Mouse (Mus musculus) midbrain, embryonic 11.5 days (tissue): Measurements from ENCODE around the gene Dennd1a. TPM values are rescaled to one million over a fixed set of nuclear protein-coding genes. Genes with fewer than 3 reads are reported as not detected.

ENCODE experiments used
- ATAC-seq: fragments of 200-750 bp; cut with Nextera tagmentation; 2 replicates; pipeline ENCODE4 v1.8.0; 2017; ENCODE audit warnings: moderate TSS enrichment, moderate library complexity; ENCODE audit not compliant: low FRiP score
- DNase-seq: peaks from one replicate; pipeline ENCODE4 v3.0.0; 2015; ENCODE audit warnings: low spot score; ENCODE audit errors: missing footprints
- H3K27ac ChIP-seq: fragments of 300-500 bp; sonication (generic); 2 replicates; pipeline ENCODE4 v1.5.1; 2014; ENCODE audit warnings: low read depth, low read length
- H3K27me3 ChIP-seq: fragments of 300-500 bp; sonication (generic); 2 replicates; pipeline ENCODE4 v1.6.1; 2014; ENCODE audit warnings: mild to moderate bottlenecking, low read length, moderate library complexity, mixed read lengths; ENCODE audit not compliant: control insufficient read depth, insufficient read depth
- H3K36me3 ChIP-seq: fragments of 300-500 bp; sonication (generic); 2 replicates; pipeline ENCODE4 v1.6.1; 2014; ENCODE audit warnings: mild to moderate bottlenecking, low read length, moderate library complexity, mixed read lengths; ENCODE audit not compliant: control insufficient read depth, insufficient read depth
- H3K4me1 ChIP-seq: fragments of 300-500 bp; sonication (generic); 2 replicates; pipeline ENCODE4 v1.6.1; 2014; ENCODE audit warnings: low read length; ENCODE audit not compliant: control insufficient read depth, insufficient read depth
- H3K4me2 ChIP-seq: fragments of 300-500 bp; sonication (generic); 2 replicates; pipeline ENCODE4 v1.6.1; 2014; ENCODE audit warnings: mild to moderate bottlenecking, moderate library complexity
- H3K4me3 ChIP-seq: fragments of 300-500 bp; sonication (generic); 2 replicates; pipeline ENCODE4 v1.5.1; 2014; ENCODE audit warnings: low read depth, low read length
- H3K9ac ChIP-seq: fragments of 300-500 bp; sonication (generic); 2 replicates; pipeline ENCODE4 v1.6.1; 2014; ENCODE audit warnings: low read length
- H3K9me3 ChIP-seq: fragments of 300-500 bp; sonication (generic); 2 replicates; pipeline ENCODE4 v1.6.1; 2016; ENCODE audit warnings: low read length; ENCODE audit not compliant: control insufficient read depth
- WGBS: fragments of 180-500 bp; shearing (Covaris S2); extraction: QIAGEN DNeasy Blood & Tissue Kit; methylation state at CpG from one replicate; pipeline ENCODE4 v1.1.7; 2014; 5-methylcytosine and 5-hydroxymethylcytosine counted together
- polyA plus RNA-seq: library from polyadenylated mRNA; unstranded; fragments of >200 nt; fragmentation: Nextera tagmentation; extraction: Ambion mirVana; gene quantifications from 2 replicates; pipeline ENCODE4 v1.2.1, GENCODE M21; 2014

Dennd1a gene
- polyA plus RNA-seq, 1 experiment from 2014 or later, result 8.8 TPM

DNA sequence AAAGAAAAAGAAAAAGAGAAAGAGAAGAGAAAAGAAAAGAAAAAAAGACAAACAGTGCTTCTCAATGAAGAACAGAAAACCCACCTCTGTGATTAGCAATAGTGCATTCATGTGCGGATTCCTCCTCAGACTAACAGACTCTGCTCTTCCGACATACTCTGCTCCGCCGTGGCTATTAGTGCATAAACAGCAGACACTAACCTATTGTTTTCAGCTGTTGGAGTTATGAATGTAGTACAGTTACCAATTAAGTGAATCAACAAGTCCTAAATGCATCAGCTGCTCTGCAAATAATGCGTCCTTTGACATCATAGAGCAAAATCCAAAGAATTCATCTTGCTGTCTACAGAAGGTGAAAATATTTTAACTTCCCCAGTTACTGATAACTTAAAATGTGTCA is 121.2 kb downstream of the Dennd1a start:
- WGBS, result 57% methylated on average over 5 of the region's 5 CpGs
- Histone ChIP-seq H3K9ac (no peak overlapping the region), H3K27ac (no peak overlapping the region), H3K36me3 (no peaks in the 10 kb centered on the region), H3K9me3 (no peaks in the 10 kb centered on the region), H3K4me1 (peaks cover 5% of the 10 kb centered on the region; the same call in 1 of the 2 replicates), H3K4me2 (no peak overlapping the region), H3K4me3 (no peak overlapping the region), H3K27me3 (peaks cover 11% of the 10 kb centered on the region)
- ATAC-seq (no peak), DNase-seq (peak; percentile 77)

DNA sequence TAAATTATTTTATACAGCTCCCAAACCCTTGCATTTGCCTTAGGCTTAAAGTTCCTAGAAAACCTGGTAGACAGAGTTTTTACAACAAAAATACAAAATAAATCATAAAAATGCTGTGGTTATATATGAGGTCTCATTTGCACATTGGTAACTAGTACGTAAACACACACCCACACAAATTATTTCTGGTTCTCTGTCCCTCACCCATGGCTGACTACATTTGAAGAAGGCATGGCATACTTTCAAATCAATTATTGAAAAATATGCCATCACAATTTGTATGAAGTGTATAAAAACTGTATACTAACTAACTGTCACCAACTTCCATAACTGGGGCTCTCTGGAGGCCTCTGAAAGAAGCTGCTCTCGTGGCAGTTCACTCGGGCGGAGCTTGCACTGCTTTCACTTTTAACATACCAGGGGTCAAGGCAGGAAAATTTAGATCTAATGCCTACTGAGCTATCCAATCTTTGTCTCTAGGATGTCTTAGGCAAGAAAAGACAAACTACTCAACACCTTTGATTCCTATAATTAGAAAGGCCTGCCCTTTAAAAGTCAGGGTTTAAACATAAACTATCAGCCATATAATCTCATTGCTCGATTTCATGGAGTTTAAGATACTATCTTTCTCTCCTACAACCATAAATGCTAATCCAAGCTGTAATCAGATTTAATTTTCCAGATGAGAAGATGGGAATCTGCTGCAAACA is 122.7 kb downstream of the Dennd1a start:
- H3K27ac ChIP-seq, result no peak overlapping the region
- no peak overlapping the region for H3K4me3 ChIP-seq
- no peak overlapping the region for H3K9ac ChIP-seq
- peaks cover 11% of the 10 kb centered on the region for H3K27me3 ChIP-seq
- H3K9me3 ChIP-seq, result no peaks in the 10 kb centered on the region
- no peak overlapping the region for H3K4me2 ChIP-seq
- DNase-seq (peak; percentile 84), ATAC-seq (no peak)
- no peaks in the 10 kb centered on the region for H3K36me3 ChIP-seq
- WGBS, result 52% methylated on average over 5 of the region's 5 CpGs
- H3K4me1 ChIP-seq, result peaks cover 5% of the 10 kb centered on the region; the same call in 1 of the 2 replicates

DNA sequence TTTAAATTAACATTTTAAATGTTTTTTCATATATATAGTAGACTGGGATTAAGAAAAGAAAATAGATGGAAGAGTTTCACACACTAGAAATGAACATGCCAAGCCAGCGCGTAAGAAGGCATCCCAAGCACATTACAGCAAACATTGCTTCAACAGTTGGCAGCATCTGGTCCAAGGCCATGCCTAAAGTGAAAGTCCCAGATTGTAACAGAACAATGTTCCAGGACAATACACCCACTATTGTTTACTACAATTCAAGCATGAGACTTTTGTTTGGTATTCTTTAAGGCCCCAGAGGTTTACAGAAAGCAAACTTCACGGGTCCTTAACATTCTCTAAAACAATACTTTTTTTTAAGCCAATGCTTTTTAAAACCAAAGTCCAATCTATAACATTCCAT is 124.7 kb downstream of the Dennd1a start:
- Histone ChIP-seq H3K36me3 (no peaks in the 10 kb centered on the region), H3K4me3 (no peak overlapping the region), H3K4me2 (no peak overlapping the region), H3K4me1 (peaks cover 5% of the 10 kb centered on the region; the same call in 1 of the 2 replicates), H3K9me3 (no peaks in the 10 kb centered on the region), H3K27me3 (peaks cover 5% of the 10 kb centered on the region), H3K9ac (no peak overlapping the region), H3K27ac (no peak overlapping the region)
- 42% methylated on average over 3 of the region's 3 CpGs for WGBS
- ATAC-seq, result no peak
- DNase-seq, result peak; percentile 88

DNA sequence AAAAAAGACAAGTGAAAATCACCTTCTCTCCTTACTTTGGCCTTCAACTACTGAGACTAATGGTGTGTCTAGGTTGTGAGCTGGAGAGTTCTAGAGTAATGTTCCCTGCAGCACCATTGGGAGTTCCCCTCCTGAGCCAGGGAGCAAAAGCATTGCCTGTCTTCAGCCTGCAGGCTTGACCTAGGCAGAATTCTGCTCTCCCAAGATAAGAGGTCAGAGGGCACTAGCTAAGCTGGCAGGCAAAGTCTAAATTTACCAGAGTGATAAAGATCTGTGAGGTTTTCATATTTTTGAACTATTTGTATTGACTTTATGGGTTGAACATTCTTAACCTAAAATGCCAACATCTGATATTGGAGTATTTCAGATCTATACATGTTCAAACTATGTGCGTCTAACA is 125.7 kb downstream of the Dennd1a start:
- Histone ChIP-seq H3K4me1 (peaks cover 13% of the 10 kb centered on the region), H3K4me3 (no peak overlapping the region), H3K9ac (no peak overlapping the region), H3K27ac (no peak overlapping the region), H3K36me3 (no peaks in the 10 kb centered on the region), H3K4me2 (no peak overlapping the region), H3K27me3 (peaks cover 2% of the 10 kb centered on the region; the same call in 1 of the 2 replicates), H3K9me3 (no peaks in the 10 kb centered on the region)
- ATAC-seq (no peak), DNase-seq (peak; percentile 75)
- 74% methylated on average over 1 of the region's 1 CpGs for WGBS

DNA sequence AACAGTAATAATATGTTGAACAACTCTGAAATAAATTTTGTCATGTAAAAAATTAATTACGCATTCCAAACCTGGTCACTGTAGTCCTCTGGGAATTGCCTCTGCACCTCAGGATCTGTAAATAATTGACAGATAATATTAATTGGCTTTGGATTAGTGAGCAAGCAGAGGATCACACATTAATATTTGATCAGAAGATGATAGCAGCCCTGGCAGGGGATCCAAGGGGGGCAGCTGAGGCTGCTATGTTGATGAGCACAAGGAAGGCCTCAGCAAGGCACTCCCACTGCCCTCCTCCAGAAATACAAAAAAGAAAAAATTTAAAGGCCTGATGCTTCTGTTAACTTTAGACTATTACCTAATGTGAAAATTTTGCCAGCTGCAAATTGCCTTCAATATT is 127.5 kb downstream of the Dennd1a start:
- WGBS, result 90% methylated on average over 1 of the region's 1 CpGs

DNA sequence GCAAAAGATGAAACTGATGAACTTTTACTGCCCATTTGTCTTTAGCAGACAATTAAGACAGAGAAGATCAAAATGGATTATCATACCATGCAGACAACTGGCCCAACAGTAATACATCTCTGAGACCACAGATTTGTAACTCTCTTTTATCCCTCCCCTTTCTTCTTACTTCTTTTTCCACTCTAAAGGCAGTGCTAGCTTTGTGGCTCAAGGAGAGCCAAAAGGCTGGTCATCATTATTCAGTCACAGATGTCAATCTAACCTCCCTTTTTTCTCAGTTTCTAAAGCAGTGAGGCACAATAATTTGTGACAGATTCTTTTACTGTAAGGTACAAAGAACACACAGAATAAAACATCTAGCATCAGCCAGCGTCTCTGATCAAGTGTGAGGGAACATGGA is 130.2 kb downstream of the Dennd1a start:
- H3K9ac ChIP-seq, result no peak overlapping the region
- peaks cover 11% of the 10 kb centered on the region for H3K4me1 ChIP-seq
- no peaks in the 10 kb centered on the region for H3K36me3 ChIP-seq
- no peak overlapping the region for H3K27ac ChIP-seq
- H3K4me2 ChIP-seq, result no peak overlapping the region
- peaks cover 2% of the 10 kb centered on the region; the same call in 1 of the 2 replicates for H3K27me3 ChIP-seq
- no peaks in the 10 kb centered on the region for H3K9me3 ChIP-seq
- DNase-seq, result peak; percentile 78
- H3K4me3 ChIP-seq, result no peak overlapping the region
- WGBS, result 47% methylated on average over 1 of the region's 1 CpGs
- no peak for ATAC-seq

More for the DNA sequence above, 127.5 kb downstream of the Dennd1a start:
- Histone ChIP-seq H3K27ac (no peak overlapping the region), H3K27me3 (peaks cover 2% of the 10 kb centered on the region; the same call in 1 of the 2 replicates), H3K36me3 (no peaks in the 10 kb centered on the region), H3K4me3 (no peak overlapping the region), H3K9me3 (no peaks in the 10 kb centered on the region), H3K4me1 (peaks cover 14% of the 10 kb centered on the region), H3K9ac (no peak overlapping the region), H3K4me2 (no peak overlapping the region)
- ATAC-seq (0 out of 2 replicates have a peak, but pooled peaks have one; percentile 22), DNase-seq (peak; percentile 79)

DNA sequence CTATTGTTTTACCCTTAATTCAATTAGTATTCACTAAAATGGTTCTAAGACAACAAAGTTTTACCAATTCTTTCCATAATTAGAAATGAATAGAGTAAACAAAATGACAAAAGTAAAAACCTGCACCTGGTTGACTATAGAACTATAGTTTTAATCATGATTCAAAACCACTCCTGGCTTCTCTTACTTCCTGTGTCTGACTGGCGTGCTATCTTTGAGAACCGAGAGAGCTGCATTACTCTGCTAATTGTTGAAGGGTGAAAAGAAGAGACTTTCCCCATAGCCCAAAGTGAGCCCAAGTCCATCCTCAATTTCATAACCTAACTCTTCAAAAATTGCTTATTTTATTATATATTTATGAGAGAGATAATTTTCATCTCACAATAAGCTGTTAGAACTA is 131.2 kb downstream of the Dennd1a start:
- DNase-seq (peak; percentile 82), ATAC-seq (no peak)
- no peak overlapping the region for H3K27ac ChIP-seq
- no peak overlapping the region for H3K4me3 ChIP-seq
- H3K27me3 ChIP-seq, result no peaks in the 10 kb centered on the region
- H3K4me1 ChIP-seq, result peaks cover 9% of the 10 kb centered on the region
- H3K9me3 ChIP-seq, result no peaks in the 10 kb centered on the region
- no peaks in the 10 kb centered on the region for H3K36me3 ChIP-seq
- H3K9ac ChIP-seq, result no peak overlapping the region
- WGBS, result 58% methylated on average over 2 of the region's 2 CpGs
- no peak overlapping the region for H3K4me2 ChIP-seq

DNA sequence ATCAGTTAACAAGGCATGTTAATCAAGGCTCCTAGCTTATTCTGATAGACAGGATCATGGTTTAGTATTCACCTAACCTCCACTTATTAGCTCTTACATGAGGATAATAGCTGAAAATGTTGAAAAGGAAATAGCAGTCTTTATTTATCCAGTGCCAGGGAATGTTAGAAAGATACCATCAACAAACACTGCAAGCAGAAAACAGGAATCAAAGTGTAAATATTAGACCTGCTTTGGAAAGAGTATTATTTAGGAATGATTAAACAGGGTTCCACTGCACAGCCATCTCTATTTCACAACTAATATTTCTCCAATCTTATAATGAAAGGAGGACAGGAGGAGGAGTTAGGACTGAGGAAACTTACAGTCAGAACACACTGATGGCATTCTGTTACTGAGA is 142.4 kb downstream of the Dennd1a start:
- DNase-seq (peak; percentile 79), ATAC-seq (no peak)
- no peak overlapping the region for H3K4me3 ChIP-seq
- no peak overlapping the region for H3K4me2 ChIP-seq
- H3K27me3 ChIP-seq, result 0 out of 2 replicates have a peak, but pooled peaks cover 3% of the 10 kb centered on the region
- H3K9ac ChIP-seq, result no peak overlapping the region
- no peaks in the 10 kb centered on the region for H3K9me3 ChIP-seq
- peaks cover 30% of the 10 kb centered on the region for H3K4me1 ChIP-seq
- H3K27ac ChIP-seq, result peak overlapping the region; percentile 41
- no peaks in the 10 kb centered on the region for H3K36me3 ChIP-seq

DNA sequence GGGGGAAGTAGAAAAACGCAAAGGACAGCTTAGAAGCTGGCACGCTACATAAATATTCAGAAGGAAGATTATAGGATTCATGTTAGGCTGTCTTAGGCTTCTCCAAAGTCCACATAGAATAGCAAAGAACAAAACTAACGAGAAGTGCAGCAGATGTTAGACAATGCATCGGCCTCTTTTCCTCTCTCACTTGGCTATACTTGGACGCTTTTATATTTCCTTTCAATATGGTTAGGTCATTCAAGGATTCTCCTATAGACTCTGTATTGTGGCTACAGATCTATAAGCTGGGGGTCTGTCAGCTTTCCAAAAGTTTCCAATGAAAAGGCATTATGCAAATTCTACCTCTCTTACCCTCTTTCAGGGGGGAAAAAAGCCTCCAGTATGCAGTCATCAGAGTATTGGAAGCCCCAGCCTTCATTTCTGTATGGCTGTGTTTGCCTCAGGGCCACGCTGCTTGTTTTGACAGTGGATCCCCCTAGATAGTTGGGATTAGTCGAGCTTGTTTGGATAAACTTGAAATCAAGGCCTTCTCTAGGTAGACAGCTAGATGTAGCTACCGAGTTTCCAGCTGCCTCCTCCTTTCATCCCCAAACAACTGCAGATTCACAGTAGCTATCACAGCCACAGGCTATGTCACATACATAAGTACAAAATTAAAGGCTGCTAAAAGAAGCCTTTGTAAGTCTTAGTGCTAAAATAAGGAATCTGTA is 143.0 kb downstream of the Dennd1a start:
- Histone ChIP-seq H3K27ac (peak overlapping the region; percentile 41), H3K27me3 (0 out of 2 replicates have a peak, but pooled peaks cover 3% of the 10 kb centered on the region), H3K9ac (no peak overlapping the region), H3K4me2 (no peak overlapping the region), H3K9me3 (no peaks in the 10 kb centered on the region), H3K36me3 (no peaks in the 10 kb centered on the region), H3K4me1 (peaks cover 33% of the 10 kb centered on the region), H3K4me3 (no peak overlapping the region)
- ATAC-seq (peak; percentile 90), DNase-seq (peak; percentile 92)
- WGBS, result 15% methylated on average over 8 of the region's 8 CpGs
